Mouse (Mus musculus): ENCODE data around the gene BC005537. TPM values are rescaled to one million over a fixed set of nuclear protein-coding genes. Genes with fewer than 3 reads are reported as not detected.

BC005537 gene
- polyA plus RNA-seq, 1 experiment from 2014 or later: 25.0 TPM

DNA sequence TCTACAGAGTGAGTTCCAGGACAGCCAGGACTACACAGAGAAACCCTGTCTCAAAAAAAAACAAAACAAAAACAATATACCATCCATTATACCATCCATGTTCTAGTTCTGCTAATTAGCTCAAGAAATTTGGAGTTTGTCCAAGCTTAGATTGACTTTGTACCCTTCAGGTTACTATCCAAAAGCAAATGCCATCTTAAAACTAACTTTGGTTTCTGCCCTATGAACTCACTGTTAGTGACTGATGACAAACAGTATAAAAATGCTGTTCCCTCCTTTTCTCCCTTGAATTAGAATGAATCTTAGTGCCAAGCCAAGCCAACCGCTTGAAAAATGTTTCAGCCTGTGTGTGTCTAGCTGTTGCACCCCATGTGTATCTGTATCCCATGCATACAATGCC, 13.2 kb downstream of the BC005537 start:
- Histone ChIP-seq H3K9me3 (ENCODE audit: control insufficient read depth, low read length) (no peaks in the 10 kb centered on the region), H3K4me1 (ENCODE audit: control insufficient read depth, insufficient read depth, low read length) (no peaks in the 10 kb centered on the region), H3K4me3 (ENCODE audit: low read depth, low read length) (no peak overlapping the region), H3K9ac (ENCODE audit: low read length) (no peak overlapping the region), H3K36me3 (ENCODE audit: control insufficient read depth, insufficient read depth, low read length) (peaks cover 25% of the 10 kb centered on the region), H3K27ac (ENCODE audit: low read depth, low read length) (no peak overlapping the region), H3K4me2 (no peak overlapping the region), H3K27me3 (ENCODE audit: control insufficient read depth, insufficient read depth, low read length) (no peaks in the 10 kb centered on the region)
- ATAC-seq (ENCODE audit: low FRiP score): no peak
- DNase-seq (ENCODE audit: low spot score, missing footprints): no peak
- 86% methylated on average over 1 of the region's 1 CpGs for WGBS

DNA sequence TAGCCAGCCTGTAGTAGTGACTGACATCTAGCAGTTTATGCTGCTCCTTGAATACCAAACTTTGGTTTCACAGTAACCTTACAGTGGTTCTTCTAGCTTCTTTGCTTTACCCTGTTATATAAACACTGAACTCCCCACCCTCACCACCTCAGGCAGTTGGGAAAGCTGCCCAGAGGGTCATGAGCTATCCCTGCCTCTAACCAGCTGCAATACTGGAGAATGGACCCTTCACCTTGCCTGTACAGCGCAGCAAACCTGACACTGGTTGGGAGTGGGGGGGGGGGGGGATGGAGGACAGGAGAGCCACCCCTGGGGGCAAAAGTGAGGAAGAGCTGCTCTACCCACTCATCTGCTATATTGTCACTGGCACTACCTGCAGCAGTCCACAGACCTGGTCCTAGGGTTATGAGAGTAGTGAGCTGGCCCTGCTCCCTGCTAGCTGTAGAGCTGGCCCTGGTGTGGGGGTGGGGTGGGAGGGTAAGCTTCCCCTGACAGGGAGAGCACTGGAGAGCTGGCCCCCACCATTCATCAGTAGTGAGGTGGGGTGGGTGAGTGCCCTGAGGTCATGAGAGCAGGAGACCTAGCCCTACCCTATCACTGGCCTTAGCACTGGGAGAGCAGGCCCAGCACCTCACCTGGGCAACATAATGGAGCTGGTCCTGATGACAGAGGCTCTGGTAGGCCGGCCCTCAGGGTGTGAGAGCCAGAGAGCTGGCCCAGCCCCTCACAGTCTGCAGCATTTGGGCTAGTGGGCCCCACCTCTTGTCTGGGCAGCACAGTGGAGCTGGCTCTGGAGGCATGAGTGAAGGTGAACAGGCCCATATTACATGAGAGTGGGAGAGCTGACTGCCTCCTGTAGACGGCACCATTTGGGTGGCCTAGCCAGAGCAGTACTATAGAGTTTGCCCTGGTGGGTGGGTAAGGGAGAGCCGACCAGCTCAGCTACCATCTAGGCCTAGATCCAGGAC, 15.0 kb downstream of the BC005537 start:
- Histone ChIP-seq H3K27me3 (ENCODE audit: control insufficient read depth, insufficient read depth, low read length) (no peaks in the 10 kb centered on the region), H3K27ac (ENCODE audit: low read depth, low read length) (no peak overlapping the region), H3K4me1 (ENCODE audit: control insufficient read depth, insufficient read depth, low read length) (no peaks in the 10 kb centered on the region), H3K9me3 (ENCODE audit: control insufficient read depth, low read length) (no peaks in the 10 kb centered on the region), H3K4me2 (no peak overlapping the region), H3K36me3 (ENCODE audit: control insufficient read depth, insufficient read depth, low read length) (peaks cover 14% of the 10 kb centered on the region; the same call in 1 of the 2 replicates), H3K4me3 (ENCODE audit: low read depth, low read length) (no peak overlapping the region), H3K9ac (ENCODE audit: low read length) (no peak overlapping the region)
- ATAC-seq (ENCODE audit: low FRiP score): peak; percentile 83
- peak; percentile 85 for DNase-seq (ENCODE audit: low spot score, missing footprints)
- 68% methylated on average over 4 of the region's 4 CpGs for WGBS

DNA sequence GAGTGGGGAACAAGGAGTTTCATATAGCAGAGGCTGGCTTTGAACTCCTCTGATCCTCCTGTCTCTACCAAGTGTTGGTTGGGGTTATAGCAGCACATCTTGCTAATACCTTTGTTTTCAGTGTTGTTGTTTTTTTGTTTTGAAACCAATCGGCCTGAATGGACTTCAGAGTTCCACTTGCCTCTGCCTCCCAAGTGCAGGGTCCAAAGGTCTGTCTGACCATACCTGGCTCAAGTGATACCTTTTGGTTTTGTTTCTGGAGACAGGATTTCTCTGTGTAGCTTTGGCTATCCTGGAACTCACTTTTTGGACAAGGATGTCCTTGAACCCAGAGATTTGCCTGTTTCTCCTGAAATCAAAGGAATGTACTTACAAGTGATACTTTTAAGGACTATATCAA, 18.5 kb downstream of the BC005537 start:
- 82% methylated on average over 1 of the region's 1 CpGs for WGBS
- no peak overlapping the region for H3K27ac ChIP-seq (ENCODE audit: low read depth, low read length)
- H3K4me1 ChIP-seq (ENCODE audit: control insufficient read depth, insufficient read depth, low read length): no peaks in the 10 kb centered on the region
- DNase-seq (ENCODE audit: low spot score, missing footprints): no peak
- no peak for ATAC-seq (ENCODE audit: low FRiP score)
- H3K27me3 ChIP-seq (ENCODE audit: control insufficient read depth, insufficient read depth, low read length): no peaks in the 10 kb centered on the region
- no peak overlapping the region for H3K4me2 ChIP-seq
- no peak overlapping the region for H3K4me3 ChIP-seq (ENCODE audit: low read depth, low read length)
- no peaks in the 10 kb centered on the region for H3K36me3 ChIP-seq (ENCODE audit: control insufficient read depth, insufficient read depth, low read length)
- H3K9me3 ChIP-seq (ENCODE audit: control insufficient read depth, low read length): no peaks in the 10 kb centered on the region
- H3K9ac ChIP-seq (ENCODE audit: low read length): no peak overlapping the region

DNA sequence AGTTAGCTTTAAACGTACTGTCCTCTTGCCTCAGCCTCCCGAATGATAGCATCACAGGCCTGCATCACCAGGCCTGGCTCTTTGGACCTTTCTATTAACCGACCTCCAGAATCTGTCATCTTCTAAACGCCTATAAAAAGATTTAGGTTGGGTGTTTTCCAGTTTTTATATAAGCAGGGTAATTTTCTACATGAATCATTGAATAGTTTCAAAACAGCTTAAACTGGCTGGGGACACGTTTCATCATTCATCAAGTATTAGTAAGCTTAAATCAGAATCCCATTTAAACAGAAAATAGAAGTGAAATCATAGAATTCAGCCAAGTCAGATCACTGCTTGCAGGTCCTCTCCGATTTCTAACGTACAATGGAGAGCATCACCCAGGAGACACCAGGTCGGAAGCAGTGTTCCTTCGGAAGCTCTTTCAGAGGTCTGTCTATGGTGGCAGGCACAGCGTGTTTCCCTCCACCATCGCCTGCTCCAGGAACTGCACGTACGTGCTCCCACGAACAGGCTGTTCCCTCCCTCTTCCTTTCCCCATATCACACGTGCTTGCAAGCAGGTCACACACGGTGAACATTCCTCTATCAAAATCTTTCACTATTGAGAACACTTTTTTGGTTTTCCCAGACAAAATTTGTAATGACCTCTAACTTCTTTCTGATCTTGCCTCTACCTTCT, 21.3 kb downstream of the BC005537 start:
- Histone ChIP-seq H3K9me3 (ENCODE audit: control insufficient read depth, low read length) (no peaks in the 10 kb centered on the region), H3K4me2 (no peak overlapping the region), H3K9ac (ENCODE audit: low read length) (no peak overlapping the region), H3K27ac (ENCODE audit: low read depth, low read length) (no peak overlapping the region), H3K36me3 (ENCODE audit: control insufficient read depth, insufficient read depth, low read length) (no peaks in the 10 kb centered on the region), H3K27me3 (ENCODE audit: control insufficient read depth, insufficient read depth, low read length) (no peaks in the 10 kb centered on the region), H3K4me1 (ENCODE audit: control insufficient read depth, insufficient read depth, low read length) (no peaks in the 10 kb centered on the region), H3K4me3 (ENCODE audit: low read depth, low read length) (no peak overlapping the region)
- 91% methylated on average over 16 of the region's 16 CpGs for WGBS
- DNase-seq (ENCODE audit: low spot score, missing footprints) (no peak), ATAC-seq (ENCODE audit: low FRiP score) (no peak)

DNA sequence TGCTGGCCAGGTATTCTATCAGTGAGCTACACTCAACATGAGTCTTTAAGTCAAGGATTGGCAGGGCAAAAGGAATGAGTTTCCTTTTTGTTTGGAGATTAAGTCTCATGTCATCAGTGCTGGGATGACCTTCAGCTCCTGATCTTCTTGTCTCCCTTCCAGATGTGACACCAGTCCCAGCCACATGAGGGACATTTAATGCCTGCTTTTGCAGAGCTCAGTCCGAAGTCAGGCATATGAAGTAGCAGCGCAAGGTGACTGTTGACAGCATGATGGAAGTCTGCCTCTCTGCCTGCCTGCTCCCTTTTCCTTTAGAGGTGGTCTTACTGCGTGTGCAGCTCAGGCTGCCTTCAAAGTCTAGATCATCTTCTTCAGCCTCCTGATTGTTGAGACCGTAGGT, 23.2 kb downstream of the BC005537 start:
- H3K27ac ChIP-seq (ENCODE audit: low read depth, low read length): no peak overlapping the region
- H3K4me3 ChIP-seq (ENCODE audit: low read depth, low read length): no peak overlapping the region
- no peak overlapping the region for H3K4me2 ChIP-seq
- no peaks in the 10 kb centered on the region for H3K36me3 ChIP-seq (ENCODE audit: control insufficient read depth, insufficient read depth, low read length)
- no peak overlapping the region for H3K9ac ChIP-seq (ENCODE audit: low read length)
- no peaks in the 10 kb centered on the region for H3K9me3 ChIP-seq (ENCODE audit: control insufficient read depth, low read length)
- DNase-seq (ENCODE audit: low spot score, missing footprints): no peak
- 91% methylated on average over 4 of the region's 4 CpGs for WGBS
- H3K4me1 ChIP-seq (ENCODE audit: control insufficient read depth, insufficient read depth, low read length): no peaks in the 10 kb centered on the region
- no peak for ATAC-seq (ENCODE audit: low FRiP score)
- no peaks in the 10 kb centered on the region for H3K27me3 ChIP-seq (ENCODE audit: control insufficient read depth, insufficient read depth, low read length)

DNA sequence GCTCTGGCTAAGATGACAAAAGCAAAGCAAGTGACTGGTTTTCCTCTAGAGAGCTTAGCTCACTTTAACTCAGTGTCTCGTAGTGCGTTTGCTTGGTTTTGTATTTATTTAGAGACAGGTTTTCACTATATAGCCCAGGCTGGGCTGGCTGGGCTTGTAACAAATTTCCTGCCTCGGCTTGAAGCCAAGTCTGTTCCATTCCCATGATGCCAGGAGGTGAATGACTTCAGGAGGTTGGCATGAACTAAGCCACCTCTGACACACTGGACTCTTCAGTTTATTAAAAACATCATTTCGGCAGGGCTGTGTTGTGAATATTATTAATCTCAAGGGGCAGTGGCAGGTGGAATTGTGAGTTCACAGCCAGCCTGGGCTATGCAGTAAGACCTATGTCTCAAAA, 24.1 kb downstream of the BC005537 start:
- ATAC-seq (ENCODE audit: low FRiP score): no peak
- WGBS: 89% methylated on average over 4 of the region's 4 CpGs
- H3K9ac ChIP-seq (ENCODE audit: low read length): no peak overlapping the region
- DNase-seq (ENCODE audit: low spot score, missing footprints): no peak
- H3K4me3 ChIP-seq (ENCODE audit: low read depth, low read length): no peak overlapping the region
- no peak overlapping the region for H3K27ac ChIP-seq (ENCODE audit: low read depth, low read length)
- H3K9me3 ChIP-seq (ENCODE audit: control insufficient read depth, low read length): no peaks in the 10 kb centered on the region
- no peaks in the 10 kb centered on the region for H3K36me3 ChIP-seq (ENCODE audit: control insufficient read depth, insufficient read depth, low read length)
- no peaks in the 10 kb centered on the region for H3K27me3 ChIP-seq (ENCODE audit: control insufficient read depth, insufficient read depth, low read length)
- peaks cover under 1% of the 10 kb centered on the region for H3K4me1 ChIP-seq (ENCODE audit: control insufficient read depth, insufficient read depth, low read length)
- no peak overlapping the region for H3K4me2 ChIP-seq

DNA sequence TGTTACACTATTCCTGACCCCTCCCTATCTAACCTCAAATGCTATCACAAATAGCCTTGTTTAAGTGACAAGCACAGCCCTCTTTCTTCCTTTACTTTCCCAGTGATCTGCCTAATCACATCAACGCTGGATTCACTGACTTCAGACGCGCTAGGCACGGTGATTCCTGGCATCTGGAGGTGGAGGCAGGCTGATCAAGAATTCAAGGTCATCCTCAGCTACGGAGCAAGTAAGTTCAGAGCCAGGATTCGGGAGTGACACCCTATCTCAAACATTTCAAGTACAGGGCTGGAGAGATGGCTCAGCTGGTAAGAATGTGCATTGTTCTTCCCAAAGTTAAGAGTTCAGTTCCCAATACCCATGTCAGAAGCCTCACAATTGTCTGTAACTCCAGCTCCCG, 24.7 kb downstream of the BC005537 start:
- WGBS: 89% methylated on average over 7 of the region's 7 CpGs
- H3K4me2 ChIP-seq: no peak overlapping the region
- no peaks in the 10 kb centered on the region for H3K36me3 ChIP-seq (ENCODE audit: control insufficient read depth, insufficient read depth, low read length)
- peaks cover 4% of the 10 kb centered on the region for H3K4me1 ChIP-seq (ENCODE audit: control insufficient read depth, insufficient read depth, low read length)
- no peaks in the 10 kb centered on the region for H3K27me3 ChIP-seq (ENCODE audit: control insufficient read depth, insufficient read depth, low read length)
- ATAC-seq (ENCODE audit: low FRiP score): no peak
- no peak overlapping the region for H3K4me3 ChIP-seq (ENCODE audit: low read depth, low read length)
- no peak for DNase-seq (ENCODE audit: low spot score, missing footprints)
- no peak overlapping the region for H3K27ac ChIP-seq (ENCODE audit: low read depth, low read length)
- H3K9me3 ChIP-seq (ENCODE audit: control insufficient read depth, low read length): no peaks in the 10 kb centered on the region
- no peak overlapping the region for H3K9ac ChIP-seq (ENCODE audit: low read length)

DNA sequence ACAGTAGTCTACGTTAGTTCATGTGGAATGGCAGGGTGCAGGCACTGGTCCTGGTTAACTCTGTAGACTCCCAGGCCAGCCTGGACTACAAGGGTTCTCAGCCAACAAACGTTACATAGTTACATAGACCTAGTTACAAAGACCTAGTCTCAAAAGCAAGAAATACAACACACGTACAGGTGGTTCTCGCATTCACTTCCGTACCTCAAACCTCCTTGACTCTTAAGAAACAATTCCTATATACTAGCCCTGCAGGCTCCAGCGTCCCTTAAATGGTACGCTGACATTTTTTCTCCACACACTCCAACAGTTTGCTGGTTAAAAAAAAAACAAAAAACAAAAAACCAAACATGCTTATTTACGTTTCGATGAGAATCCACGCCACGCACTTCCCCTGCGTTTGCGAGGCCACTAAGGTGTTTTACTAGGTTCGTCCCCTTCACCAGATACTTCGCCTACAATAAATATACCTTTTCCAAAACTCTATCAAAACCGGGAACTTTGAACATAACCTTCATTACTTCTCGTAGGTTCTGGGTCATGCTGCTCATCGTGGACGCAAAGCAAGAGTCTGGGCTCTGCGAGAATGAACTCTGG, 29.4 kb downstream of the BC005537 start:
- H3K4me3 ChIP-seq (ENCODE audit: low read depth, low read length): peak overlapping the region; percentile 85
- no peaks in the 10 kb centered on the region for H3K9me3 ChIP-seq (ENCODE audit: control insufficient read depth, low read length)
- peak overlapping the region; percentile 61 for H3K4me2 ChIP-seq
- H3K36me3 ChIP-seq (ENCODE audit: control insufficient read depth, insufficient read depth, low read length): no peaks in the 10 kb centered on the region
- 5% methylated on average over 20 of the region's 20 CpGs for WGBS
- no peak for ATAC-seq (ENCODE audit: low FRiP score)
- H3K4me1 ChIP-seq (ENCODE audit: control insufficient read depth, insufficient read depth, low read length): peaks cover 21% of the 10 kb centered on the region
- H3K27ac ChIP-seq (ENCODE audit: low read depth, low read length): peak overlapping the region; percentile 17; the same call in 1 of the 2 replicates
- peak overlapping the region; percentile 56 for H3K9ac ChIP-seq (ENCODE audit: low read length)
- H3K27me3 ChIP-seq (ENCODE audit: control insufficient read depth, insufficient read depth, low read length): no peaks in the 10 kb centered on the region
- peak; percentile 91 for DNase-seq (ENCODE audit: low spot score, missing footprints)

Data from midbrain, embryonic 11.5 days (tissue).